Mouse (Mus musculus) myocyte (in vitro differentiated cells): ENCODE results near the gene Hoxd8.

Experiments
- CEBPB ChIP-seq: IDR thresholded peaks from 2 replicates; pipeline ENCODE4 v1.6.1; 2011; ENCODE audit warnings: mild to moderate bottlenecking, moderate library complexity; ENCODE audit not compliant: poor library complexity, insufficient read depth, severe bottlenecking
- E2F4 ChIP-seq: IDR thresholded peaks from one replicate; pipeline ENCODE4 v1.6.1; 2011; ENCODE audit warnings: mild to moderate bottlenecking, control low read depth, moderate library complexity; ENCODE audit not compliant: insufficient read depth
- MAX ChIP-seq: IDR thresholded peaks from one replicate; pipeline ENCODE4 v1.6.1; 2011; ENCODE audit warnings: low read depth, mild to moderate bottlenecking, control low read depth
- MYOD1 ChIP-seq, 3 experiments: IDR thresholded peaks; one replicate each; pipeline ENCODE4 v1.6.1; 2011; ENCODE audit warnings: control low read depth in 2 of 3, low read depth in 2 of 3, mild to moderate bottlenecking in 2 of 3, moderate library complexity in 1 of 3; ENCODE audit not compliant: insufficient read length in 2 of 3, control insufficient read depth in 1 of 3
- MYOG ChIP-seq, 3 experiments: IDR thresholded peaks; one replicate each; pipeline ENCODE4 v1.6.1; 2011; ENCODE audit warnings: control low read depth in 2 of 3, low read depth in 2 of 3, mild to moderate bottlenecking in 2 of 3; ENCODE audit not compliant: insufficient read length in 2 of 3, control insufficient read depth in 1 of 3, insufficient read depth in 1 of 3
- POLR2A ChIP-seq: IDR thresholded peaks from one replicate; pipeline ENCODE4 v1.6.1; 2011; ENCODE audit warnings: low read depth, mild to moderate bottlenecking, control low read depth, moderate library complexity; ENCODE audit not compliant: insufficient read length
- POLR2AphosphoS2 ChIP-seq: IDR thresholded peaks from one replicate; pipeline ENCODE4 v1.6.1; 2011; ENCODE audit warnings: low read depth, control low read depth; ENCODE audit not compliant: insufficient read length
- REST ChIP-seq: IDR thresholded peaks from one replicate; pipeline ENCODE4 v1.6.1; 2011; ENCODE audit warnings: mild to moderate bottlenecking, control low read depth, moderate library complexity; ENCODE audit not compliant: insufficient read depth, insufficient read length
- SRF ChIP-seq: IDR thresholded peaks from one replicate; pipeline ENCODE4 v1.6.1; 2011; ENCODE audit warnings: low read depth; ENCODE audit not compliant: control insufficient read depth, insufficient read length
- TCF12 ChIP-seq: IDR thresholded peaks from one replicate; pipeline ENCODE4 v1.6.1; 2011; ENCODE audit warnings: mild to moderate bottlenecking, control low read depth; ENCODE audit not compliant: poor library complexity, insufficient read depth, severe bottlenecking
- TCF3 ChIP-seq: IDR thresholded peaks from one replicate; pipeline ENCODE4 v1.6.1; 2011; ENCODE audit warnings: low read depth, control low read depth; ENCODE audit not compliant: insufficient read length
- USF1 ChIP-seq: IDR thresholded peaks from one replicate; pipeline ENCODE4 v1.6.1; 2011; ENCODE audit warnings: low read depth, mild to moderate bottlenecking, control low read depth, moderate library complexity

DNA sequence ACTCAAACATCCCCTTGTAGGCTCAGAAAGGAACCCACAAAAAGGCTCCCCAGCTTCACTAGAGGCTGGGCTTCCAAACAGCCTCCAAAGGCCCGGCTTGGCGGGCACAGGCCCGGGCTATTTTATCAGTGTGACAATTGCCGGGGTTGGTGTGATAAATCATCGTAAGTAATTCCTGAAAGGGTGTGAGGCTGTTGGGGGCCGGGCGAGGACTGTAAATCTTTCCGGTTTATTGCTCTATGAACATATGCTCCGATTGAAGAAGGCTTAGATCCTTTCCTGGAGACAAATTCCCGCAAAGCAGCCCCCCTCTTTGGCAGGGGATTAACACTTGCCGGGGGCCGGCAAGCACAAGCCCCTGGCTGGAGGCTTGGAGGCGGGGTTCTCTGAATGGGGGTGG lies 30.0 kb downstream of the Hoxd8 start:
- TF ChIP-seq POLR2A (no peak), MYOD1 (IDR thresholded peaks at IDR 0.05; ENCODE audit: control insufficient read depth in 1 of 3, insufficient read length in 2 of 3, low read depth in 2 of 3) (no peak), TCF12 (no peak), CEBPB (no peak), MYOG (IDR thresholded peaks at IDR 0.05; ENCODE audit: control insufficient read depth in 1 of 3, insufficient read depth in 1 of 3, insufficient read length in 2 of 3, low read depth in 2 of 3) (no peak), MAX (no peak), E2F4 (no peak), POLR2AphosphoS2 (no peak), SRF (no peak), USF1 (no peak), TCF3 (no peak), REST (no peak)
